Mouse (Mus musculus): ENCODE measurements around the gene Ubxn1.
A peak's percentile ranks its signal among the peaks of the same experiment; 100 is the strongest.

DNA sequence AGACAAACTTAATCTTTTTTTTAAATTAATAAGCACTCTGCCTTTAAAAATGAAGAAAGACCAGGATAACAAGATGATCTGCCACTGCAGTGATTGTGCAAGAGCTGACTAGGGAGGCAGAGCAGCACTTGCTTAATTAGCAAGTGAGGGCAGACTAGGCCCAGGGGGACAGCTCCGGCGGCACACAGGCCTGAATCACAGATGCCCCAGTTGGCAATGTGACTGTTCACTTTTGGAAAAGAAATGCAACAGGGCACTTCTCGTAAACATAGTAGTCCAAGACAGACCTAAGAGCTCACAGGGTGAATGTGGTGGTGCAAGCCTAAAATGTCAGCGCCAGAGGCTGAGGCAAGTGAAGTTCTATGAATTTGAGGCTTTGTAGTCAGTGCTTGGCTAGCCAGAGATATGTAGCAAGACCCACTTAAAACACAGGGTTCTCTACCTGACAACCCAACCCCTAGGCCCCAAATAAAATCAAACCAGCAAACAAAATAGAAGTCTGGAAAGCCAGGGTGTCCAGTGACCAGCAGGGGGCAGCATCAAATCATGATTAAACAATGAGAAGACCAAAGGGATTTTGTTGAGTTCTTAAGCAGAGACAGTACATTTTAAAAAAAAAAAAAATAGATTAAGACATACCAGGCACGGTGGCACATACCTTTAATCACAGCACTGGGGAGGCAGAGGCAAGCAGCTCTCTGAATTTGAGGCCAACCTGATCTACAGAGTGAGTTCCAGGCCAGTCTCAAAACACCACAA is 26.7 kb upstream of the Ubxn1 start:
- TF ChIP-seq CTCF (IDR thresholded peaks at IDR 0.05; ENCODE audit: extremely low read depth, insufficient read depth, insufficient read length, insufficient replicate concordance) (peak; percentile 21; the same call in 1 of the 2 replicates), POLR2A (IDR thresholded peaks at IDR 0.05; ENCODE audit: low read depth, low read length) (no peak)
